Mouse (Mus musculus) CH12.LX (cell line): ENCODE data around the gene Lrrc23.

Source experiments
- CTCF ChIP-seq, 2 experiments: IDR thresholded peaks in 1 of 2; conservative IDR thresholded peaks in 1 of 2; 2 replicates each; pipeline ENCODE4 v1.5.1; 2011 to 2012; ENCODE audit warnings: low read depth in 2 of 2, low read length in 2 of 2, improper control_type of control experiment in 1 of 2, inconsistent platforms in 1 of 2, mild to moderate bottlenecking in 1 of 2, moderate library complexity in 1 of 2
- EP300 ChIP-seq: IDR thresholded peaks from 2 replicates; pipeline ENCODE4 v1.6.1; 2011; ENCODE audit warnings: low read length, improper control_type of control experiment
- MEF2A ChIP-seq: IDR thresholded peaks from 2 replicates; pipeline ENCODE4 v1.6.1; 2014; ENCODE audit warnings: low read depth, mild to moderate bottlenecking, inconsistent platforms, low read length, improper control_type of control experiment, borderline replicate concordance
- PAX5 ChIP-seq: IDR thresholded peaks from 2 replicates; pipeline ENCODE4 v1.6.1; 2012; ENCODE audit warnings: low read length, inconsistent platforms, mixed read lengths
- POLR2A ChIP-seq: IDR thresholded peaks from 2 replicates; pipeline ENCODE4 v1.6.1; 2011; ENCODE audit warnings: low read depth, mild to moderate bottlenecking, improper control_type of control experiment, low read length
- POLR2AphosphoS2 ChIP-seq: IDR thresholded peaks from 2 replicates; pipeline ENCODE4 v1.6.1; 2011; ENCODE audit warnings: low read depth, low read length, improper control_type of control experiment
- TCF12 ChIP-seq: IDR thresholded peaks from 2 replicates; pipeline ENCODE4 v1.6.1; 2014; ENCODE audit warnings: low read depth, mild to moderate bottlenecking, inconsistent platforms, low read length, improper control_type of control experiment
- ZKSCAN1 ChIP-seq: IDR thresholded peaks from 2 replicates; pipeline ENCODE4 v1.6.1; 2012; ENCODE audit warnings: low read depth, inconsistent platforms, low read length, improper control_type of control experiment, borderline replicate concordance
- ZMIZ1 ChIP-seq: IDR thresholded peaks from 2 replicates; pipeline ENCODE4 v1.6.1; 2012; ENCODE audit warnings: low read depth, mild to moderate bottlenecking, inconsistent platforms, low read length, improper control_type of control experiment

- TF ChIP-seq CTCF (conservative IDR thresholded peaks at IDR 0.05 in 1 of 2, IDR thresholded peaks at IDR 0.05 in 1 of 2; ENCODE audit: low read depth in 2 of 2, low read length in 2 of 2) (no peak), POLR2A (no peak), PAX5 (no peak), TCF12 (no peak), EP300 (no peak), ZKSCAN1 (no peak), ZMIZ1 (no peak), POLR2AphosphoS2 (no peak), MEF2A (no peak)
These were observed 20.7 kb downstream of the Lrrc23 start for GRCm38 (mm10) chr6:124758849-124759232.
